Mouse (Mus musculus): ENCODE data around the gene Tubb3. TPM values are rescaled to one million over a fixed set of nuclear protein-coding genes. Genes with fewer than 3 reads are reported as not detected.
A peak's percentile ranks its signal among the peaks of the same experiment; 100 is the strongest.

Tubb3 gene
- total RNA-seq (2021), result under 1 TPM; 0.25 to 0.34 TPM

- intact Hi-C loops (cut with DNase I), result no loop called here
- DNase-seq (ENCODE audit: low spot score), result no peak
These were observed at the start of gene Tubb3 for GRCm38 (mm10) chr8:123411246-123411645. Gene Tubb3, plus strand, starts transcription at chr8:123411424.

GRCm38 (mm10) chr8:123373403-123374238 lies 37.6 kb upstream of the Tubb3 start, which contains the start of gene Tcf25:
Gene Tcf25, plus strand, starts transcription at chr8:123373753.
- peak; percentile 91 for DNase-seq (ENCODE audit: low spot score)
- intact Hi-C loops (cut with DNase I), result no loop called here

GRCm38 (mm10) chr8:123374239-123374578 lies 37.0 kb upstream of the Tubb3 start:
- intact Hi-C loops (cut with DNase I), result no loop called here
- DNase-seq (ENCODE audit: low spot score), result peak; percentile 87

- DNase-seq (ENCODE audit: low spot score), result no peak
- intact Hi-C loops (cut with DNase I), result no loop called here
These were observed 35.5 kb upstream of the Tubb3 start for GRCm38 (mm10) chr8:123375701-123376100.

GRCm38 (mm10) chr8:123376106-123376505 lies 35.1 kb upstream of the Tubb3 start:
- intact Hi-C loops (cut with DNase I), result no loop called here
- DNase-seq (ENCODE audit: low spot score), result no peak

GRCm38 (mm10) chr8:123381711-123382110 lies 29.5 kb upstream of the Tubb3 start:
- intact Hi-C loops (cut with DNase I), result no loop called here
- no peak for DNase-seq (ENCODE audit: low spot score)

- DNase-seq (ENCODE audit: low spot score), result no peak
These were observed 28.7 kb upstream of the Tubb3 start for GRCm38 (mm10) chr8:123382516-123382915.

GRCm38 (mm10) chr8:123384883-123385540 lies 26.2 kb upstream of the Tubb3 start:
- no peak for DNase-seq (ENCODE audit: low spot score)
- intact Hi-C loops (cut with DNase I), result no loop called here

More at GRCm38 (mm10) chr8:123382516-123382915, 28.7 kb upstream of the Tubb3 start:
- intact Hi-C loops (cut with DNase I), result no loop called here

GRCm38 (mm10) chr8:123387041-123387440 lies 24.2 kb upstream of the Tubb3 start:
- no peak for DNase-seq (ENCODE audit: low spot score)
- intact Hi-C loops (cut with DNase I), result no loop called here

GRCm38 (mm10) chr8:123387801-123388200 lies 23.4 kb upstream of the Tubb3 start:
- no peak for DNase-seq (ENCODE audit: low spot score)
- intact Hi-C loops (cut with DNase I), result no loop called here

GRCm38 (mm10) chr8:123389026-123389425 lies 22.2 kb upstream of the Tubb3 start:
- intact Hi-C loops (cut with DNase I), result no loop called here
- DNase-seq (ENCODE audit: low spot score), result no peak

GRCm38 (mm10) chr8:123398308-123398707 lies 12.9 kb upstream of the Tubb3 start:
- intact Hi-C loops (cut with DNase I), result no loop called here
- DNase-seq (ENCODE audit: low spot score), result no peak

- DNase-seq (ENCODE audit: low spot score), result no peak
- intact Hi-C loops (cut with DNase I), result no loop called here
These were observed 9.3 kb upstream of the Tubb3 start for GRCm38 (mm10) chr8:123401936-123402335.

GRCm38 (mm10) chr8:123402730-123403326 lies 8.4 kb upstream of the Tubb3 start:
- intact Hi-C loops (cut with DNase I), result no loop called here
- no peak for DNase-seq (ENCODE audit: low spot score)

GRCm38 (mm10) chr8:123404521-123404920 lies 6.7 kb upstream of the Tubb3 start:
- DNase-seq (ENCODE audit: low spot score), result no peak
- intact Hi-C loops (cut with DNase I), result no loop called here

- no peak for DNase-seq (ENCODE audit: low spot score)
- intact Hi-C loops (cut with DNase I), result no loop called here
These were observed 4.4 kb upstream of the Tubb3 start, which contains the start of gene Mc1r for GRCm38 (mm10) chr8:123406786-123407185. Gene Mc1r, plus strand, starts transcription at chr8:123407107.

GRCm38 (mm10) chr8:123407612-123408011 lies 3.6 kb upstream of the Tubb3 start:
- intact Hi-C loops (cut with DNase I), result no loop called here
- no peak for DNase-seq (ENCODE audit: low spot score)

GRCm38 (mm10) chr8:123408586-123409544 lies 2.4 kb upstream of the Tubb3 start:
- intact Hi-C loops (cut with DNase I), result no loop called here
- DNase-seq (ENCODE audit: low spot score), result no peak

- intact Hi-C loops (cut with DNase I), result no loop called here
- peak; percentile 54 for DNase-seq (ENCODE audit: low spot score)
These were observed 1.1 kb upstream of the Tubb3 start for GRCm38 (mm10) chr8:123410049-123410587.
